Mouse (Mus musculus) CD4-positive helper T cell, adult 2 months (primary cell): ENCODE data around the gene Spop.

Experiments
- DNase-seq: peaks from one replicate; pipeline ENCODE4 v3.0.0-alpha.2; 2012; ENCODE audit warnings: low read depth, missing footprints, low spot score

The Spop gene

GRCm38 (mm10) chr11:95413641-95414535 lies at the start of gene Spop:
Spop (plus strand) TSS chr11:95414080.
- peak; percentile 95 for DNase-seq

DNA sequence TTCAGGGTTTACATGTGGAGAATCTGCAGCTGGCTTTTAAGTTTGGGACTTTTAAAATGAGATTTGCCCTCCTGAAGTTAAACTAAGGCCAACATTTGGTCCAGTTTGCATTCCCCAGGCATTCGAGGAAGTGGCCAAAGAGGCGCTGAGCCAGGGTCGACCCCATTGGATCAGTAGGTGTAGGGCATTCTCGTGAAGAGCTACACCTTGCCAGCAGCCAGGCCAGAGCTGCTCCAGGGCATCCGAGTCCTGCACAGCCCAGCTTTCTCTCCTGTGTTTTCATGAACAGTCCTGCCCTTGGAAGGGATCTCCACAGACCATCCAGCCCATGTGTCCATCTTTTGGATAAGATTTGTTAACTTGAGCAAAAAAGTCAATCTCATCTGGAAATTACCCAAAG lies 49.5 kb upstream of the Spop start:
- DNase-seq: no peak

- no peak for DNase-seq
Measured at GRCm38 (mm10) chr11:95365596-95365995, 48.3 kb upstream of the Spop start.

- no peak for DNase-seq
Measured at GRCm38 (mm10) chr11:95366280-95366897, 47.5 kb upstream of the Spop start.

GRCm38 (mm10) chr11:95367011-95367735 lies 46.7 kb upstream of the Spop start:
- DNase-seq: peak; percentile 74

GRCm38 (mm10) chr11:95368231-95368823 lies 45.6 kb upstream of the Spop start:
- no peak for DNase-seq

- no peak for DNase-seq
Measured at GRCm38 (mm10) chr11:95368871-95369270, 45.0 kb upstream of the Spop start.

DNA sequence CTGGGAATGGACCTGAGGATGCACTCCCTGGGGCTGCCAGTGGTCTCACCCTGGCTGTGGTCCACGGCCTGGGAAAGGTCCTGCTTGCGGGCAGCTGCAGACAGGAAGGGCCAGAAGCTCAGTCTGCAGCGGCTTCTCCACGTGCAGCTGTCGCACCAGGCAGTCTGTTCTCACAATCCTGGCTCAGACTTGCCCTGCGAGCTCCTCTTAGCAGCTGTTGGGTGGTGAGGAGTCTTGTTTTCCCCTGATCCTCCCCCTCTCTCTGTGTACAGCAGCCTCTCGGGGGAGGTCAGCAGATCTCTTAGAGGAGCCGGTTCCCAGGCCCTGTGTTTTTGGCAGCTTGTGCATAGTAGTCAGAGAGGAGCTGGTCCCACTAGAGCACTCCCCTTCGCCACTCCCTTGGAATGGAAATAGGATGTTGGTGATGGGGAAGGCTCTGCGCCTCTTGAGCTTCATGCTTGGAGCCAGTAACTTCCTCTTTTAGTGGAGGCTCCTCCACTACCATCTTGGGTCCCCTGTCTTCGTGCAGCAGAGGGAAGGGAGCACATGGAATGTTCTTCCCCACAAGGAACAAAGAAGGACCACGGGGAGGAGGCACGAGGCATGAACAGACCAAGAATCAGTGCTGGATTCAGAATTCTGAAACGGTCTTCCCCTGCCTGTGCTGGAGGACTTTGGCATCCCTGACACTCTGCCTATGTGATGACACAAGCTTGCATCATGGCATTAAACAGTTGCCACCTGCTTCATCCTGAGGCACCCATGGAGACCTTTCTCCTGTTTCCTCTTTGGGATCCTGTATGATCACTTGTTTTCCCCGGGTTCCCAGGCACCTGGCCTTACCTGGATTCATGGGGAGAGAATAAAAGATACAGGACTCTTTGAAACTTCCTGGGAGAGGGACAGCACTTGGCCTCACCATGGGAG lies 43.7 kb upstream of the Spop start:
- no peak for DNase-seq

DNA sequence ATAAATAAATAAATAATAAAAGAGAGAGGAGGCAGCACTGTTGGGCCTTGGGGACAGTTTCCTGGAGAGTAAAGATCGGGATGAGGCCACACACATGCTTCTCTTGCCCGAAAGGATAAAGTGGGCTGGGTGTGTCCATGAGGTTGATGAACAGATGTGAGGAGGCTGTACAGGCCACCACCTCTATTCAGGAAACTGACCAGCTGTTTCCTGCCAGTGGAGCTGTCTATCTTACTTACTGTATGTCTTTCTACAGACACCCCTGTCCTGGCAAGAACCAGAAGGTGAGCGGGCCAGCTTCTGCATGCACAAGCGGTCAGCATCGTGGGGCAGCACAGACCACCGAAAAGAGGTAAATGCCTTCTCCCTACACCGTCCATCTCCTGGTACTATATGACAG lies 42.7 kb upstream of the Spop start:
- no peak for DNase-seq

GRCm38 (mm10) chr11:95378926-95379325 lies 35.0 kb upstream of the Spop start:
- DNase-seq: peak; percentile 61

DNA sequence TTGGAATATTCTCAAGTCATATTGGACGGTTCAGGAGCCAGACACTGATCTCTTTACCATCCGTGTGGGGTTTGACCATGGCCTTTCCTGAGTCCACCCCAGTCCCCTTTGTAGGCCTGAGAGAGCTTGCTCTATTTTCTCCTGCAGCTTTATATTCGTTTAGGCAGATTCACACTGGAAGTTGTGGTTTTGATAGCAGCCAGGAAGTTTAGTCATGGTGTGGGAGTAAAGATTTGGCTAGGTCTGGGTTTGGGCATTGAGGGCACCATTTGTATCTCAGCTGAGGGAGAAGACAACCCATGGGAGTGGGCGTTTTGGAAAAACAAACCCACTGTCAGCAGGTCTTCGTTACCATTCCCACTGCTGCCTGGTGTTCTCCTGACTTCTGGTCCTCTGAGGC lies 34.3 kb upstream of the Spop start:
- DNase-seq: no peak

- DNase-seq: no peak
Measured at GRCm38 (mm10) chr11:95380711-95381110, 33.2 kb upstream of the Spop start.

GRCm38 (mm10) chr11:95381146-95381545 lies 32.7 kb upstream of the Spop start:
- DNase-seq: no peak

DNA sequence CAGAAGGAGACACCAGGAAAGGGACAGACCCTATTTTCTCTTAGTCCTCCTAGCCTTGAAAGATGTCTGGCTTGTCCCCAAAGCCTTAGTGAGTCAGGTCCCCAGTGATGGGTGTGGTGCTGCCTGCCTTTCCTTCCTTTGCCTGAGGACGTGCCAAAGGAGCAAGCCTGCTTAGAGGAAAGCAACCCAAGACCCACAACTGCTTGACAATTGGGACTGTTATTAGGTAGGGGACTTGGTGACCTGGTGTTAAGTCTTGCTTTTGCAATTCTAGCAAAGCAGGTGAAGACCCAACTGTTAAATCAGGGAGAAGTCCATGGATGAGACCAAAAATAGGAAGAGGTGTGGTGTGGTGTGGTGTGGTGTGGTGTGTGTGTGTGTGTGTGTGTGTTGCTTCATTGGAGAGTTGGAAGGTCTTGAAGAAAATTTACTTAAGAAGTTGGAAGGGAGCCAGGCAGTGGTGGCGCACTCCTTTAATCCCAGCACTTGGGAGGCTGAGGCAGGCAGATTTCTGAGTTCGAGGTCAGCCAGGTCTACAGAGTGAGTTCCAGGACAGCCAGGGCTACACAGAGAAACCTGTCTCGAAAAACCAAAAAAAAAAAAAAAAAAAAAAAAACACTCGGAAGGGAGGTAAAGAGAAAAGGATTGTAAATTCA lies 30.4 kb upstream of the Spop start:
- DNase-seq: no peak

GRCm38 (mm10) chr11:95384004-95384318 lies 29.9 kb upstream of the Spop start:
- DNase-seq: no peak

DNA sequence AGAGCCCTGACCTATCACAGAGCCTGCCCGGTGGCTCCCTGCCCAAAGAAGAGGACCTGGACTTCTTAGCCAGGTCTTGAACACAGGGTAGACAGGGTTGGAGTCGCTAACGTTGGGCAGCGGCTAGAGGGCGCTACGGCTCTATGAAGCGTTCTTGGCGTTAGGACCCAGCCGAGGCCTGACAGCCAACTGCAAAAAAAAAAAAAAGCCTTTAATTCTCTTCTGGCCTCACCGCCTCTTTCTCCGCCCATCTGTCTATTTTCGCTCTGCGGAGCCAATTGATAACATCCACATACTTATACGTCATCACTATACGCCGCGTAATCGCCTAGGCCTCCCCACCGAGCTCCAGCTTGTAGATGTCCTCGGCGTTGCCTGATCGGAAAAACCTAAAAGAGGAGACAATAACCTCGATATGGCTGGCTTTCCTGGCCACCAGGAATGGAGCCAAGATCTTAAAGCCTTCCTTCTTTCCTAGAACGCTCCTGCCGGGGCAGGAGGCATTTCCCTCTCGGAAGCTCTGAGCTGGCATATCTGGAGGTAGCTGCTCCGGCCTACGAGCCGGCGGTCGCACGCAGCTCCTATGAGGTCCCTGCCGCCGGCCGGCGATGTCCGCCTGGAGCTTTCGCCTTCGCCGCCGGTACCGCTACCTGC lies 29.4 kb upstream of the Spop start, which contains the start of gene Slc35b1:
TSS of gene Slc35b1 (plus strand) at position 374 of the 654 bp plus-strand sequence.
- DNase-seq: peak; percentile 99

DNA sequence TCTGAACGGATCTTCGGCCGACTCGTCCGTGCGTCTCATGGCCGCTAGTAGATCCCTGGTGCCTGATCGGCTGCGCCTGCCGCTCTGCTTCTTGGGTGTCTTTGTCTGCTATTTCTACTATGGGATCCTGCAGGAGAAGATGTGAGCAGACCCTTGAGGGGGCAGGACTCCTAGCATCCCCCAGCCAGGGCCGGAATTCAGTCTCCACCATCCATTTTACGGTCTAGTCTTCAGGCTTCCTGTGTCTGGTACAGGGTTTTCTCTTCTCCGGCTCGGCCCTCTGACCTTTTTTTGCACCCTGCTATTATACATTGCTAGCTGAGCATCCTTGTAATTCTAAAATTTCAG lies 28.9 kb upstream of the Spop start:
- DNase-seq: no peak

DNA sequence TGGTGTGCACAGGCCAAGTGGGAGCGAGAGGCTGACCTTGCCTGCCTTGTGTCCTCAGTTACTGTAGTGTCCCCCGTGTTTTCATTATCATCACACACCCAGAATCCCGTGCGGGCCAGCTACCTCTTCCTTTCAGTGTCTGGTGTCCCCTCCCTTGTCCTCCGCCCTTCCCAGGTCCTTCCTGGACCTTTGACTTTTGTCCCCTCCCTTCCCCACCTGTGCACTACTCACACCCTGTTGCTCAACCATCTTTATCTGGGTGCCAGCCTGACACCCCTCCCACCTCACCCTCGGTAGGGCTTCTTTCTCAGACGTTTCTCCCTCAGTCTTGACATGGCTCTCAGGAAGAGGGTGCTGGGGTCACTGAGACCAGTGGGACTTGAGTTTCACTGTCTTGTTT lies 26.5 kb upstream of the Spop start:
- no peak for DNase-seq

- DNase-seq: no peak
Measured at GRCm38 (mm10) chr11:95389006-95389405, 24.9 kb upstream of the Spop start.

GRCm38 (mm10) chr11:95390420-95390819 lies 23.5 kb upstream of the Spop start:
- DNase-seq: no peak
